33 mouse cellular contexts compared by ENCODE assay signal in genomic region chr4:100175594-100175993, GRCm38 (mm10).
A peak's percentile ranks its signal among the peaks of the same experiment; 100 is the strongest.
DNase-seq lines count a peak whose midpoint lies in the region; ATAC-seq and TF ChIP-seq lines count a peak whose summit lies in the region.
"Had no signal": no experiment of that assay in that cellular context is flagged by ENCODE, and none has a peak within 500 bp of the region (broad histone marks: within the 10 kb centered on the region; RNA-seq: fewer than 3 reads in every experiment).

No protein-coding gene starts in this region.

- H3K27me3 ChIP-seq in heart, adult 2 months (ENCODE audit: control insufficient read depth, insufficient read depth, low read length), result no peaks in the 10 kb centered on the region
- no peaks in the 10 kb centered on the region for H3K27me3 ChIP-seq in heart, embryonic 12.5 days (replicated peaks)
- no peaks in the 10 kb centered on the region for H3K27me3 ChIP-seq in limb, embryonic 10.5 days (ENCODE audit: low read depth, poor library complexity, severe bottlenecking)
- H3K27me3 ChIP-seq: CH12.LX; forebrain, embryonic 12.5 days; hindbrain, embryonic 12.5 days; intestine, embryonic 15.5 days; lung, embryonic 15.5 days; midbrain, embryonic 15.5 days; neural tube, embryonic 15.5 days had no signal

- intact Hi-C loops in gastrocnemius, adult 2 months (cut with DNase I), result no loop called here
- intact Hi-C loops in gastrocnemius, postnatal 36 days (cut with DNase I), result no loop called here
- intact Hi-C loops in heart, adult 2 months (cut with DNase I), result no loop called here

- H3K36me3 ChIP-seq in heart, adult 2 months (ENCODE audit: control insufficient read depth, insufficient read depth, low read length), result no peaks in the 10 kb centered on the region
- H3K36me3 ChIP-seq in heart, embryonic 12.5 days, result no peaks in the 10 kb centered on the region
- H3K36me3 ChIP-seq in limb, embryonic 10.5 days, result no peaks in the 10 kb centered on the region
- H3K36me3 ChIP-seq: forebrain, embryonic 12.5 days; hindbrain, embryonic 12.5 days; intestine, embryonic 15.5 days; lung, embryonic 15.5 days; midbrain, embryonic 10.5 days; midbrain, embryonic 15.5 days; neural tube, embryonic 15.5 days had no signal

- 75% methylated on average over 7 of the region's 7 CpGs for WGBS in heart, adult 2 months
- 88% methylated on average over 7 of the region's 7 CpGs for WGBS in heart, embryonic 12.5 days
- 92% methylated on average over 7 of the region's 7 CpGs for WGBS in limb, embryonic 10.5 days

- H3K27ac ChIP-seq in gastrocnemius, adult 2 months, result no peak overlapping the region
- no peak overlapping the region for H3K27ac ChIP-seq in heart, adult 2 months
- H3K27ac ChIP-seq in heart, embryonic 12.5 days (ENCODE audit: poor library complexity, severe bottlenecking), result no peak overlapping the region
- no peak overlapping the region for H3K27ac ChIP-seq in limb, embryonic 10.5 days
- H3K27ac ChIP-seq: forebrain, embryonic 12.5 days; hindbrain, embryonic 12.5 days; hindbrain, postnatal 0 days; intestine, embryonic 15.5 days; kidney, postnatal 0 days; liver, embryonic 14.5 days; lung, embryonic 15.5 days; midbrain, embryonic 10.5 days; midbrain, embryonic 15.5 days; neural tube, embryonic 15.5 days; stomach, postnatal 0 days had no signal

- no peak overlapping the region for H3K9ac ChIP-seq in heart, adult 2 months (ENCODE audit: low read depth, low read length)
- no peak overlapping the region for H3K9ac ChIP-seq in heart, embryonic 12.5 days
- H3K9ac ChIP-seq: forebrain, embryonic 12.5 days; forebrain, postnatal 0 days; hindbrain, embryonic 12.5 days; intestine, embryonic 15.5 days; liver, embryonic 14.5 days; lung, embryonic 15.5 days; midbrain, embryonic 15.5 days; neural tube, embryonic 15.5 days had no signal

- TF ChIP-seq EP300 in heart, adult 2 months (IDR thresholded peaks at IDR 0.05; ENCODE audit: insufficient read depth, low read depth, low read length), result no peak

- no peak for ATAC-seq in heart, embryonic 12.5 days (ENCODE audit: insufficient number of reproducible peaks, low FRiP score)
- ATAC-seq: activated CD4-positive, CD25-positive, alpha-beta regulatory T cell, adult 4 months; forebrain, postnatal 0 days; hindbrain, postnatal 0 days; intestine, embryonic 15.5 days; midbrain, embryonic 15.5 days had no signal

- no peaks in the 10 kb centered on the region for H3K9me3 ChIP-seq in heart, embryonic 12.5 days (replicated peaks)
- H3K9me3 ChIP-seq in limb, embryonic 10.5 days (replicated peaks), result no peaks in the 10 kb centered on the region
- H3K9me3 ChIP-seq: forebrain, embryonic 12.5 days; hindbrain, embryonic 12.5 days; intestine, embryonic 15.5 days; lung, embryonic 15.5 days; midbrain, embryonic 10.5 days; midbrain, embryonic 15.5 days; neural tube, embryonic 15.5 days had no signal

- TF ChIP-seq POLR2A in heart, adult 2 months (IDR thresholded peaks at IDR 0.05; ENCODE audit: insufficient read depth, low read depth, low read length), result no peak

- H3K79me2 ChIP-seq in heart, adult 2 months (replicated peaks; ENCODE audit: control insufficient read depth, insufficient read depth, low read length), result peaks cover 2% of the 10 kb centered on the region; the same call in 1 of the 2 replicates

- TF ChIP-seq CTCF in gastrocnemius, adult 2 months (IDR thresholded peaks at IDR 0.05), result no peak
- TF ChIP-seq CTCF in heart, adult 2 months (IDR thresholded peaks at IDR 0.05), result no peak

- H3K4me3 ChIP-seq in gastrocnemius, adult 2 months, result no peak overlapping the region
- no peak overlapping the region for H3K4me3 ChIP-seq in heart, adult 2 months
- no peak overlapping the region for H3K4me3 ChIP-seq in heart, embryonic 12.5 days
- H3K4me3 ChIP-seq in limb, embryonic 10.5 days, result no peak overlapping the region
- H3K4me3 ChIP-seq: erythroblast, embryonic 14.5 days; forebrain, embryonic 12.5 days; hindbrain, embryonic 12.5 days; intestine, embryonic 15.5 days; lung, embryonic 15.5 days; midbrain, embryonic 10.5 days; midbrain, embryonic 15.5 days; neural tube, embryonic 15.5 days had no signal

- no peaks in the 10 kb centered on the region for H3K4me1 ChIP-seq in heart, adult 2 months (ENCODE audit: control insufficient read depth, insufficient read depth, low read length)
- H3K4me1 ChIP-seq in heart, embryonic 12.5 days (replicated peaks), result peaks cover 25% of the 10 kb centered on the region
- peaks cover 42% of the 10 kb centered on the region for H3K4me1 ChIP-seq in limb, embryonic 10.5 days
- H3K4me1 ChIP-seq: midbrain, embryonic 15.5 days had no signal

- DNase-seq in gastrocnemius, adult 2 months, result peak; percentile 27
- no peak for DNase-seq in gastrocnemius, postnatal 36 days
- peak; percentile 28 to 51 for DNase-seq in heart, adult 2 months
- DNase-seq in lung, postnatal 36 days, result peak; percentile 5
- DNase-seq in lung, adult 18-20 months, result no peak
- DNase-seq in limb, embryonic 10.5 days (ENCODE audit: low spot score), result no peak
- DNase-seq in spleen, adult 18-20 months, result no peak
- DNase-seq: adrenal gland, adult 2 months; adrenal gland, postnatal 36 days; cerebellum, adult 18-20 months; cerebellum, postnatal 10 days; forebrain, postnatal 0 days; kidney, adult 8-10 months; layer of hippocampus, postnatal 36 days; liver; right cerebral cortex, postnatal 25 days; thymus, adult 18-20 months; thymus, postnatal 25 days had no signal

- no peak overlapping the region for H3K4me2 ChIP-seq in heart, embryonic 12.5 days
- H3K4me2 ChIP-seq: forebrain, embryonic 12.5 days; hindbrain, embryonic 12.5 days; intestine, embryonic 15.5 days; lung, embryonic 15.5 days; midbrain, embryonic 15.5 days; neural tube, embryonic 15.5 days had no signal

Comparison
In these comparisons a context has a peak if more than half of its experiments do, and no peak if none do; other contexts are left out.
1. DNase-seq: peak in gastrocnemius, adult 2 months (single experiment), heart, adult 2 months (2 of 2) and lung, postnatal 36 days (single experiment); none in gastrocnemius, postnatal 36 days (0 of 2), lung, adult 18-20 months (0 of 2), limb, embryonic 10.5 days (single experiment) and spleen, adult 18-20 months (0 of 2).